Mouse (Mus musculus) cerebellum, adult 2 months (tissue): ENCODE measurements at regions not wholly inside any gene's neighbourhood (a gene's known extent, or its start where the extent isn't known, plus 50 kb on each side); places are given as distances from the start of the nearest gene placed in this dataset.

Experiments used
- CTCF ChIP-seq: fragments of 200-500 bp; IDR thresholded peaks from 2 replicates; pipeline ENCODE4 v1.5.1; 2011; ENCODE audit warnings: low read depth, mild to moderate bottlenecking, control low read depth, low read length, moderate library complexity, borderline replicate concordance; ENCODE audit not compliant: insufficient read depth
- POLR2A ChIP-seq: fragments of 200-500 bp; IDR thresholded peaks from 2 replicates; pipeline ENCODE4 v1.6.1; 2011; ENCODE audit warnings: low read length, control low read depth, borderline replicate concordance; ENCODE audit not compliant: insufficient read depth

DNA sequence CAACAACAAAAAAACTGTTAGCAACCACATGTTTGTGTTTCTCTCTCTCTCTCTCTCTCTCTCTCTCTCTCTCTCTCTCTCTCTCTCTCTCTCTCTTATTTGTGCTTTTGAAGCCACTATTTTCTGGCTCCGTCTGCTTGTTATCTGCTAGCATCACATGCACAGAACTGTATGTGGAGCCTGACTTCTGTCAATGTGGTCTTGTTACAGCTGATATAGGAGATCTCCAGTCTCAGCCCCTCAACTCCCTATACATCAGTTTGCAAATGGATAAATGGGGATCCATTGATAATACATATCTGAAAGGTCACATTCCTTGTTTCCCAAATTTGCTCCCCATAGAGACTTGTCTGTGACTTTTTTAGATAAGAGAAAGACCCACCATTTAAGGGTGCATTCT lies 126.9 kb upstream of the Cited2 start:
- TF ChIP-seq CTCF (no peak), POLR2A (no peak)
